ENCODE assay signal across 20 mouse cellular contexts in genomic region chr9:70670381-70670780, GRCm38 (mm10). TPM values are rescaled to one million over a fixed set of nuclear protein-coding genes. Genes with fewer than 3 reads are reported as not detected.
A peak's percentile ranks its signal among the peaks of the same experiment; 100 is the strongest.
DNase-seq lines count a peak whose midpoint lies in the region; ATAC-seq and TF ChIP-seq lines count a peak whose summit lies in the region.
"Had no signal": no experiment of that assay in that cellular context is flagged by ENCODE, and none has a peak within 500 bp of the region (broad histone marks: within the 10 kb centered on the region; RNA-seq: fewer than 3 reads in every experiment).

No protein-coding gene starts in this region.

- no peak for TF ChIP-seq CTCF in lung, embryonic 14.5 days (IDR thresholded peaks at IDR 0.05; ENCODE audit: low read depth)

- no peaks in the 10 kb centered on the region for H3K36me3 ChIP-seq in lung, embryonic 14.5 days (ENCODE audit: insufficient read depth)
- no peaks in the 10 kb centered on the region; the same call in 1 of the 2 replicates for H3K36me3 ChIP-seq in liver, embryonic 13.5 days
- H3K36me3 ChIP-seq in stomach, embryonic 15.5 days: no peaks in the 10 kb centered on the region
- H3K36me3 ChIP-seq: embryonic facial prominence, embryonic 13.5 days; forebrain, embryonic 10.5 days; kidney, embryonic 15.5 days; limb, embryonic 10.5 days; midbrain, embryonic 10.5 days had no signal

- DNase-seq in lung, embryonic 14.5 days: no peak
- no peak for DNase-seq in lung, postnatal 14 days
- DNase-seq in liver, embryonic 13.5 days: peak; percentile 69
- DNase-seq in cerebellum, adult 11-12 months: no peak
- no peak for DNase-seq in frontal cortex, adult 2 months (ENCODE audit: extremely low spot score in 1 of 2, low spot score in 1 of 2)
- DNase-seq: adrenal gland, adult 2 months; cerebellum, postnatal 10 days; gastrocnemius, postnatal 14 days; lung, adult 18-20 months; lung, postnatal 36 days; right cerebral cortex, adult 18-20 months; thymus, adult 2 months had no signal

- H3K9ac ChIP-seq in lung, embryonic 14.5 days: no peak overlapping the region
- peak overlapping the region; percentile 61 for H3K9ac ChIP-seq in liver, embryonic 13.5 days
- no peak overlapping the region for H3K9ac ChIP-seq in stomach, embryonic 15.5 days
- H3K9ac ChIP-seq: embryonic facial prominence, embryonic 13.5 days; hindbrain, embryonic 14.5 days; kidney, embryonic 15.5 days had no signal

- no peaks in the 10 kb centered on the region for H3K9me3 ChIP-seq in lung, embryonic 14.5 days (ENCODE audit: low read depth, low read length)
- H3K9me3 ChIP-seq in liver, embryonic 13.5 days (replicated peaks): no peaks in the 10 kb centered on the region
- H3K9me3 ChIP-seq in stomach, embryonic 15.5 days: no peaks in the 10 kb centered on the region
- H3K9me3 ChIP-seq: embryonic facial prominence, embryonic 13.5 days; forebrain, embryonic 10.5 days; limb, embryonic 10.5 days; midbrain, embryonic 10.5 days had no signal

- no peaks in the 10 kb centered on the region for H3K4me1 ChIP-seq in lung, embryonic 14.5 days (ENCODE audit: insufficient read depth)
- peaks cover 78% of the 10 kb centered on the region for H3K4me1 ChIP-seq in liver, embryonic 13.5 days (replicated peaks)
- H3K4me1 ChIP-seq in stomach, embryonic 15.5 days: no peaks in the 10 kb centered on the region

- no peak overlapping the region for H3K4me3 ChIP-seq in lung, embryonic 14.5 days (ENCODE audit: low read depth, low read length)
- no peak overlapping the region for H3K4me3 ChIP-seq in liver, embryonic 13.5 days (replicated peaks)
- no peak overlapping the region for H3K4me3 ChIP-seq in stomach, embryonic 15.5 days (replicated peaks)
- H3K4me3 ChIP-seq: embryonic facial prominence, embryonic 13.5 days; forebrain, embryonic 10.5 days; kidney, embryonic 15.5 days; limb, embryonic 10.5 days; midbrain, embryonic 10.5 days had no signal

- no peaks in the 10 kb centered on the region for H3K27me3 ChIP-seq in lung, embryonic 14.5 days (ENCODE audit: insufficient read depth, low read length)
- H3K27me3 ChIP-seq in liver, embryonic 13.5 days: no peaks in the 10 kb centered on the region
- no peaks in the 10 kb centered on the region for H3K27me3 ChIP-seq in stomach, embryonic 15.5 days (replicated peaks)
- H3K27me3 ChIP-seq: embryonic facial prominence, embryonic 13.5 days; kidney, embryonic 15.5 days had no signal

- H3K4me2 ChIP-seq in lung, embryonic 14.5 days: no peak overlapping the region
- H3K4me2 ChIP-seq in liver, embryonic 13.5 days: peak overlapping the region; percentile 44
- no peak overlapping the region for H3K4me2 ChIP-seq in stomach, embryonic 15.5 days
- H3K4me2 ChIP-seq: embryonic facial prominence, embryonic 13.5 days; hindbrain, embryonic 14.5 days; kidney, embryonic 15.5 days had no signal

- WGBS in lung, embryonic 14.5 days: 87% methylated on average over 6 of the region's 6 CpGs
- 17% methylated on average over 6 of the region's 6 CpGs for WGBS in liver, embryonic 13.5 days (ENCODE audit: insufficient replicate concordance)
- WGBS in stomach, embryonic 15.5 days: 70% methylated on average over 6 of the region's 6 CpGs

- no peak for ATAC-seq in lung, embryonic 14.5 days (ENCODE audit: insufficient read depth)
- peak; percentile 75 for ATAC-seq in erythroblast, adult 5-6 weeks (replicated peaks; ENCODE audit: low FRiP score, poor library complexity, severe bottlenecking)
- ATAC-seq in liver, embryonic 13.5 days (ENCODE audit: low read depth): peak; percentile 81
- peak; percentile 77; the same call in 1 of the 2 replicates for ATAC-seq in stomach, embryonic 15.5 days (ENCODE audit: insufficient read depth, low FRiP score, low read depth)

- peak overlapping the region; percentile 40; the same call in 1 of the 2 replicates for H3K27ac ChIP-seq in lung, embryonic 14.5 days (ENCODE audit: low read depth)
- H3K27ac ChIP-seq in liver, embryonic 13.5 days: peak overlapping the region; percentile 96
- H3K27ac ChIP-seq in stomach, embryonic 15.5 days: no peak overlapping the region
- H3K27ac ChIP-seq: embryonic facial prominence, embryonic 13.5 days; forebrain, embryonic 10.5 days; hindbrain, embryonic 14.5 days; kidney, embryonic 15.5 days; limb, embryonic 10.5 days; midbrain, embryonic 10.5 days had no signal

RNA-seq across cellular contexts. Expression of gene Adam10, which starts 8.4 kb away (rescaled TPM):
- 80.2 and 86.0 TPM in 2 replicates for polyA plus RNA-seq in lung, embryonic 14.5 days (2014; fragmentation: Nextera tagmentation; extraction: Ambion mirVana)
- 310 and 344 TPM in 2 replicates for total RNA-seq in erythroblast, adult 5-6 weeks (2015; ENCODE audit: low replicate concordance)
- 311 and 361 TPM in 2 replicates for total RNA-seq in erythroblast, adult 5-6 weeks (2017; ENCODE audit: low replicate concordance)
- polyA plus RNA-seq in liver, embryonic 13.5 days (2015; fragmentation: Nextera tagmentation; extraction: Ambion mirVana): 73.6 and 91.4 TPM in 2 replicates
- 85.4 and 86.5 TPM in 2 replicates for polyA plus RNA-seq in stomach, embryonic 15.5 days (2015; fragmentation: Nextera tagmentation; extraction: Ambion mirVana)
- polyA plus RNA-seq in frontal cortex, adult 2 months (2012; rRNA removed): 37.8 and 42.9 TPM in 2 replicates

RNA-seq across cellular contexts. Expression of gene Mindy2, which starts 13.4 kb away (rescaled TPM):
- 10.6 and 11.2 TPM in 2 replicates for polyA plus RNA-seq in lung, embryonic 14.5 days (2014; fragmentation: Nextera tagmentation; extraction: Ambion mirVana)
- total RNA-seq in erythroblast, adult 5-6 weeks (2015; ENCODE audit: low replicate concordance): 36.3 and 54.1 TPM in 2 replicates
- total RNA-seq in erythroblast, adult 5-6 weeks (2017; ENCODE audit: low replicate concordance): 53.9 and 58.1 TPM in 2 replicates
- 12.7 and 15.4 TPM in 2 replicates for polyA plus RNA-seq in liver, embryonic 13.5 days (2015; fragmentation: Nextera tagmentation; extraction: Ambion mirVana)
- 14.6 and 14.9 TPM in 2 replicates for polyA plus RNA-seq in stomach, embryonic 15.5 days (2015; fragmentation: Nextera tagmentation; extraction: Ambion mirVana)
- 31.3 and 32.1 TPM in 2 replicates for polyA plus RNA-seq in frontal cortex, adult 2 months (2012; rRNA removed)

RNA-seq across cellular contexts. Expression of gene Gm10642, which starts 14.3 kb away (rescaled TPM):
- polyA plus RNA-seq in lung, embryonic 14.5 days (2014; fragmentation: Nextera tagmentation; extraction: Ambion mirVana): 0.27 and 0.45 TPM in 2 replicates
- total RNA-seq in erythroblast, adult 5-6 weeks (2015; ENCODE audit: low replicate concordance): 0.96 and 3.8 TPM in 2 replicates
- 15.2 and 16.0 TPM in 2 replicates for total RNA-seq in erythroblast, adult 5-6 weeks (2017; ENCODE audit: low replicate concordance)
- 0.71 and 1.0 TPM in 2 replicates for polyA plus RNA-seq in liver, embryonic 13.5 days (2015; fragmentation: Nextera tagmentation; extraction: Ambion mirVana)
- 0.54 and 0.67 TPM in 2 replicates for polyA plus RNA-seq in stomach, embryonic 15.5 days (2015; fragmentation: Nextera tagmentation; extraction: Ambion mirVana)
- polyA plus RNA-seq in frontal cortex, adult 2 months (2012; rRNA removed): 1.3 TPM in 2 replicates
